Mouse (Mus musculus) G1E (cell line): ENCODE measurements around the gene Lrmda. TPM values are rescaled to one million over a fixed set of nuclear protein-coding genes. Genes with fewer than 3 reads are reported as not detected.

Source experiments
- ATAC-seq: 2 replicates; pipeline ENCODE4 v1.8.0; 2016; ENCODE audit warnings: mild to moderate bottlenecking; ENCODE audit not compliant: insufficient number of reproducible peaks, poor library complexity, low FRiP score, severe bottlenecking; ENCODE audit errors: extremely low read depth
- DNase-seq: peaks from one replicate; pipeline ENCODE4 v3.0.0; 2012; ENCODE audit warnings: low spot score
- H3K27me3 ChIP-seq: 2 replicates; pipeline ENCODE4 v1.6.1; 2012; ENCODE audit warnings: mild to moderate bottlenecking, low read length, inconsistent platforms; ENCODE audit not compliant: insufficient read depth
- H3K36me3 ChIP-seq: replicated peaks from 2 replicates; pipeline ENCODE3; 2012; ENCODE audit warnings: mild to moderate bottlenecking, inconsistent platforms
- H3K4me1 ChIP-seq: 2 replicates; pipeline ENCODE4 v1.6.1; 2012; ENCODE audit warnings: low read depth, low read length, inconsistent platforms, mixed read lengths; ENCODE audit not compliant: insufficient read depth
- H3K4me3 ChIP-seq: 2 replicates; pipeline ENCODE4 v1.5.1; 2012; ENCODE audit warnings: low read depth, mild to moderate bottlenecking, inconsistent platforms, low read length, moderate library complexity, mixed read lengths
- H3K9me3 ChIP-seq: replicated peaks from 2 replicates; pipeline ENCODE4 v1.6.1; 2012; ENCODE audit warnings: inconsistent platforms
- CTCF ChIP-seq: IDR thresholded peaks from 2 replicates; pipeline ENCODE4 v1.5.1; 2012; ENCODE audit warnings: low read depth, low read length, inconsistent platforms, mixed read lengths
- GATA1 ChIP-seq: IDR thresholded peaks from 2 replicates; pipeline ENCODE4 v1.6.1; 2012; ENCODE audit warnings: borderline replicate concordance, low read length, inconsistent platforms, mixed read lengths
- GATA2 ChIP-seq: IDR thresholded peaks from 2 replicates; pipeline ENCODE4 v1.6.1; 2012; ENCODE audit warnings: low read depth, low read length, inconsistent platforms, borderline replicate concordance
- POLR2AphosphoS5 ChIP-seq: IDR thresholded peaks from 2 replicates; pipeline ENCODE4 v1.6.1; 2012; ENCODE audit warnings: low read depth, low read length, inconsistent platforms; ENCODE audit not compliant: insufficient replicate concordance
- TAL1 ChIP-seq: conservative IDR thresholded peaks from 2 replicates; pipeline ENCODE4 v1.6.1; 2012; ENCODE audit warnings: low read depth, low read length, inconsistent platforms, mixed read lengths
- polyA plus RNA-seq: library from polyadenylated mRNA; stranded (reverse); fragments of >175 nt; gene quantifications from 2 replicates; pipeline ENCODE4 v1.2.3, GENCODE M21; 2012
- total RNA-seq, 2 experiments: library from RNA; stranded (forward) in 1 of 2; stranded (reverse) in 1 of 2; fragments of 200-1000 nt in 1 of 2; fragments of >200 nt in 1 of 2; fragmentation: Nextera tagmentation in 1 of 2; gene quantifications; 2 replicates each; pipeline ENCODE4 v1.2.3; 2014 to 2017

Lrmda gene
- total and polyA plus RNA-seq, 3 experiments: not detected

- TF ChIP-seq TAL1 (no peak), POLR2AphosphoS5 (no peak), GATA1 (no peak), CTCF (no peak), GATA2 (no peak)
- ATAC-seq: no peak
- H3K4me3 ChIP-seq: no peak overlapping the region
- H3K27me3 ChIP-seq: no peaks in the 10 kb centered on the region
- peaks cover 2% of the 10 kb centered on the region; the same call in 1 of the 2 replicates for H3K9me3 ChIP-seq
- H3K4me1 ChIP-seq: no peaks in the 10 kb centered on the region
- H3K36me3 ChIP-seq: no peaks in the 10 kb centered on the region
- no peak for DNase-seq
Measured at GRCm38 (mm10) chr14:22633612-22634011, 614.1 kb downstream of the Lrmda start.

DNA sequence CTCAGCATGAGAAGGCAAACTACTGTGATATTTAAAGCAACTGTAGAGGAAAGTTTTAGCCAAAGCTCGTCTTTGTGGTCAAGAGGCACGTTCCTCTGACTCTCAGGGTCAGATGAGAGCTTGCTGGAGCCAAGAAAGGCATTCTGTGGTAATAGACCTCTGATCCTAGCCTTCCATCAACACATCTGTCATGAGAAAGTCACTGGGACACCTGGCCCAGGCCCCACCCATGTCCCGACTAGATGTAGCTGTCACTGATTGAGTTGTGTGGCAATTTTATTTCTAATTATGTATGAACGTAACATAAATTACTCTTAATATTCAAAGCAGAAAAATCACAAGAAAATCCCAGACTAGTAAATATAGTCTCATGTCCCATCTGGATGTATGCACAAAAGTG is 624.0 kb downstream of the Lrmda start:
- H3K36me3 ChIP-seq: no peaks in the 10 kb centered on the region
- H3K9me3 ChIP-seq: peaks cover 35% of the 10 kb centered on the region
- no peak for ATAC-seq
- H3K4me1 ChIP-seq: no peaks in the 10 kb centered on the region
- DNase-seq: no peak
- H3K27me3 ChIP-seq: no peaks in the 10 kb centered on the region
- H3K4me3 ChIP-seq: no peak overlapping the region
- TF ChIP-seq GATA2: no peak
- TF ChIP-seq POLR2AphosphoS5: no peak
- no peak for TF ChIP-seq GATA1
- TF ChIP-seq TAL1: no peak
- TF ChIP-seq CTCF: no peak

- no peak for ATAC-seq
- Histone ChIP-seq H3K4me3 (no peak overlapping the region), H3K27me3 (no peaks in the 10 kb centered on the region), H3K4me1 (no peaks in the 10 kb centered on the region), H3K9me3 (peaks cover 30% of the 10 kb centered on the region), H3K36me3 (no peaks in the 10 kb centered on the region)
- TF ChIP-seq POLR2AphosphoS5 (no peak), TAL1 (no peak), CTCF (no peak), GATA1 (no peak), GATA2 (no peak)
- DNase-seq: no peak
Measured at GRCm38 (mm10) chr14:22647879-22648611, 628.5 kb downstream of the Lrmda start.

- peaks cover 29% of the 10 kb centered on the region for H3K9me3 ChIP-seq
- H3K36me3 ChIP-seq: no peaks in the 10 kb centered on the region
- no peak for ATAC-seq
- no peaks in the 10 kb centered on the region for H3K4me1 ChIP-seq
- no peak for DNase-seq
- TF ChIP-seq GATA1: no peak
- no peak for TF ChIP-seq TAL1
- no peak for TF ChIP-seq POLR2AphosphoS5
- no peak for TF ChIP-seq GATA2
- TF ChIP-seq CTCF: no peak
- H3K4me3 ChIP-seq: no peak overlapping the region
- no peaks in the 10 kb centered on the region for H3K27me3 ChIP-seq
Measured at GRCm38 (mm10) chr14:22649411-22649911, 629.9 kb downstream of the Lrmda start.

- Histone ChIP-seq H3K27me3 (no peaks in the 10 kb centered on the region), H3K4me1 (no peaks in the 10 kb centered on the region), H3K36me3 (no peaks in the 10 kb centered on the region), H3K4me3 (no peak overlapping the region), H3K9me3 (peaks cover 27% of the 10 kb centered on the region)
- TF ChIP-seq GATA1 (no peak), TAL1 (no peak), POLR2AphosphoS5 (no peak), GATA2 (no peak), CTCF (no peak)
- ATAC-seq (no peak), DNase-seq (no peak)
Measured at GRCm38 (mm10) chr14:22649985-22650984, 630.8 kb downstream of the Lrmda start.

DNA sequence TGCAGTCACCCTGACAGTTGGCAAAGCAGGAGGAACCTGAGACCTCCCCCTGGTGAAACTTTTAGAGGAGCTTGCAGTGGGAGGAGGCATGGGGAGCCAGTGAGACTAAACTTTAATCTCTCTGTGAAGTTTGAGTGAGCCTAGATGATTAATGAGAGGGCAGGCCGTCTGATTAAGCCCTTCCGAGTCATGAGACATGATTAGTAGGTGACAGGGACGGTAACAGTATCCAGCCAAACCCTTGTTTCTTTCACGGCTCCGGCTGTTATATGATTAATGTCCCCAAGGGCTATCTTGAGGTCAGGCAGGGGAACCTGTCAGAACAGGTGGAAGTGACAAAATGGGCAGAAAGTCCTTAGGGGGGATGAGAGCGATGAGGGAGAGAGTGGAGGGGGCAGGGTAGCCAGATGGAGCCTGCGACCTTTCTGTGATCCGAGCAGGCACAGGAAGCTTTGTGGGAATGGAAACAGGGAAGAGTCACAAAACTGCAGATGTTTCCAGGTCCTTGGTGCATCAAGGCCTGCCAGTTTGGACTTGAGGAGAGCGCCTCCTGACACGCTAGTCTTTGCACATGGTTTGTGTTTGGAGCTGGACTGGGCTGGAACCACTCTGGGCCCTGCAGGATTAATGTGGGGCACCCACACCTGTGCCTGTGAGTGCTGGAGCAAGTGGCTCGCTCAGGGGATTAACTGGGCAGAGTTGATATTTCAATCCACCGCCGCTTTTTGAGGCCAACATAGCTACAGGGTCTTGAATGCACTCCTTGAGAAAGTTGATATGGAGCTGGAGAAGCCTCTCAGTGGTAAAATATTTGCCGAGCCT is 631.8 kb downstream of the Lrmda start:
- no peak for ATAC-seq
- no peaks in the 10 kb centered on the region for H3K36me3 ChIP-seq
- H3K9me3 ChIP-seq: peaks cover 21% of the 10 kb centered on the region
- H3K27me3 ChIP-seq: no peaks in the 10 kb centered on the region
- no peak overlapping the region for H3K4me3 ChIP-seq
- no peaks in the 10 kb centered on the region for H3K4me1 ChIP-seq
- TF ChIP-seq CTCF (no peak), GATA2 (no peak), POLR2AphosphoS5 (no peak), GATA1 (no peak), TAL1 (no peak)
- no peak for DNase-seq
